Mouse (Mus musculus): ENCODE measurements around the gene Mcu. TPM values are rescaled to one million over a fixed set of nuclear protein-coding genes. Genes with fewer than 3 reads are reported as not detected.
A peak's percentile ranks its signal among the peaks of the same experiment; 100 is the strongest.

The Mcu gene
- polyA plus RNA-seq, 1 experiment from 2014 or later = 23.8 TPM

DNA sequence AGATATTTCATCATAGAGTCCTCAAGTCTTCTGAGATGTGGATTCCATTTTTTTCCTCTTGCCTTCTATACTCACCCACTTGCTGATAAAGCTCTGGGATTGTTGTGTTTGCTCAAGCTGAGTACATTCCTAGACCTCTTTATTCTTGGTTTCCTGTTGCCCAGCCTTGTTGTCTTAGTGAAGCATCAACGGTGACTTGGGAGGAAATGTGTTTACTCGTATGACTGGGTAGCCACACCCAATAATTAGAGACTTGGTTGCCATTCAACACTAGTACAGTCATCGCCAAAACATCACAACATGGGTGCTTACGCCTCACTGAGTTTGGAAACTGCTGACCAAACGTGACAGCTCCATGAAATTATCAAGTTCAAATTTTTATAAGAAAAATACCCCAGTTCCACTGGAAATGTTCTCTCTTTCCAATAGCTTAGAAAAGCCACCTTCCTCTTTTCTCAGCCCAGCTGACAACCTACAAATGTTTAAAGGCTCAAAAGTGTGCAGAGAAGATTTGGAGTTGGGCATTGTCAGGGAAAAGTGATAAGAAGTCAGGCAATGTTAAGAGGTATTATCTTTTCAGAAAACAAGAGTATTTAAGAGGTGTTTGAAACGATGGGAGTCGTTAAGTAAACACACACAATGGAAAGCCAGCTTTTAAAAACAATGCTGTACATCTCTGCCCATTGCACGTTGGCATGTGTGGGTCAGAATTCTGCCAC lies 26.3 kb upstream of the Mcu start:
- 56% methylated on average over 8 of the region's 8 CpGs for WGBS
- Histone ChIP-seq H3K27ac (ENCODE audit: low read length) (no peak overlapping the region), H3K9ac (ENCODE audit: low read length) (no peak overlapping the region), H3K4me2 (ENCODE audit: low read depth, low read length) (no peak overlapping the region), H3K27me3 (ENCODE audit: control insufficient read depth, insufficient read depth, low read length) (no peaks in the 10 kb centered on the region), H3K9me3 (replicated peaks; ENCODE audit: control insufficient read depth, low read length) (peaks cover 2% of the 10 kb centered on the region; the same call in 1 of the 2 replicates), H3K4me1 (ENCODE audit: control insufficient read depth, insufficient read depth, low read length) (no peaks in the 10 kb centered on the region), H3K4me3 (ENCODE audit: low read length) (no peak overlapping the region), H3K36me3 (ENCODE audit: control insufficient read depth, insufficient read depth) (no peaks in the 10 kb centered on the region)
- no peak for ATAC-seq (replicated peaks; ENCODE audit: extremely low read depth, insufficient read depth, low FRiP score)

DNA sequence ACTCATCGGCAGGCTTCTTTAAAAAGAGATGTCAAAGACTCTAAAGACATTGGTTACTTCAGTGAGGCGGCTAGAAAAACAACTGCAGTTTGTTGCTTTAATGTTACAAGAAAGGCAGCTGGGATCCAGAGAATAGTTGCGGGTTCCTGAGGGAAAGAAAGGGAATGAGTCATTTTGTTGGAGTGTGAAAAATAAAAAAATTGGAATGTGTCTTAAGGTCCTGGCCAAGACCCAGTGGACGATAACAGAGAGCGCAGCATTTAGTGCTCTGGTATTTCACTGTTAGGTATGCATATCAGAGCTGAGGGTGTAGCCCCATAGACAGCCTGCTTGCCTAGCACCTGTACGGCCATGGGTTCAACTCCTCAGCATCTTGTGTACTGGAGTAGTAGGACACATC lies 22.1 kb upstream of the Mcu start:
- Histone ChIP-seq H3K36me3 (ENCODE audit: control insufficient read depth, insufficient read depth) (no peaks in the 10 kb centered on the region), H3K9me3 (replicated peaks; ENCODE audit: control insufficient read depth, low read length) (no peaks in the 10 kb centered on the region), H3K4me3 (ENCODE audit: low read length) (no peak overlapping the region), H3K4me2 (ENCODE audit: low read depth, low read length) (no peak overlapping the region), H3K27me3 (ENCODE audit: control insufficient read depth, insufficient read depth, low read length) (no peaks in the 10 kb centered on the region), H3K27ac (ENCODE audit: low read length) (no peak overlapping the region; the same call in 1 of the 2 replicates), H3K9ac (ENCODE audit: low read length) (no peak overlapping the region), H3K4me1 (ENCODE audit: control insufficient read depth, insufficient read depth, low read length) (no peaks in the 10 kb centered on the region)
- no peak for ATAC-seq (replicated peaks; ENCODE audit: extremely low read depth, insufficient read depth, low FRiP score)
- 74% methylated on average over 6 of the region's 6 CpGs for WGBS

DNA sequence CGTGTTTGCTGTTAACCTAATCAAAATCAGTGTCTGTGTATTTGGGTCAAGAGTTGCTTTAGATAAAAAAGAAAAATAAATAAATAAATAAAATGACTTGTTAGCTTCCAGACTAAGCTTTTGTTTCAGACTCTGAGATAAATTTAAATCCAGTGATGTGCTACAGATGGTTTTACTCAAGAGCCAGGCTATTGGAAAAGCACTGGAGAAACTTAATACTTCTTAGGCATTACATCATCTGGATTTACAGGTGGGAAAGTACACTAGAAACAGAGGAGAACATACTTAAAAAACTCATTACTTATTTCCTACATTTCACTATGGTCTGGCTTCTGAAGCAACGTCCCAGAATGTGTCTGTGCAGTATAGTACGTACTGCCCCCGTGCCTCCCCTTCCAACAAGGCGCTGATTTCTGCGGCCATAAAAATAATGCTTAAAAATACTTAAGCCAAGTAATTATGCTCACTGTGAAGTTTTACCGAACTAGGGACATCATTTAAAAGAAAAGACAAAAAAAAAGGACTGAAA lies 21.2 kb upstream of the Mcu start:
- no peak overlapping the region; the same call in 1 of the 2 replicates for H3K27ac ChIP-seq (ENCODE audit: low read length)

DNA sequence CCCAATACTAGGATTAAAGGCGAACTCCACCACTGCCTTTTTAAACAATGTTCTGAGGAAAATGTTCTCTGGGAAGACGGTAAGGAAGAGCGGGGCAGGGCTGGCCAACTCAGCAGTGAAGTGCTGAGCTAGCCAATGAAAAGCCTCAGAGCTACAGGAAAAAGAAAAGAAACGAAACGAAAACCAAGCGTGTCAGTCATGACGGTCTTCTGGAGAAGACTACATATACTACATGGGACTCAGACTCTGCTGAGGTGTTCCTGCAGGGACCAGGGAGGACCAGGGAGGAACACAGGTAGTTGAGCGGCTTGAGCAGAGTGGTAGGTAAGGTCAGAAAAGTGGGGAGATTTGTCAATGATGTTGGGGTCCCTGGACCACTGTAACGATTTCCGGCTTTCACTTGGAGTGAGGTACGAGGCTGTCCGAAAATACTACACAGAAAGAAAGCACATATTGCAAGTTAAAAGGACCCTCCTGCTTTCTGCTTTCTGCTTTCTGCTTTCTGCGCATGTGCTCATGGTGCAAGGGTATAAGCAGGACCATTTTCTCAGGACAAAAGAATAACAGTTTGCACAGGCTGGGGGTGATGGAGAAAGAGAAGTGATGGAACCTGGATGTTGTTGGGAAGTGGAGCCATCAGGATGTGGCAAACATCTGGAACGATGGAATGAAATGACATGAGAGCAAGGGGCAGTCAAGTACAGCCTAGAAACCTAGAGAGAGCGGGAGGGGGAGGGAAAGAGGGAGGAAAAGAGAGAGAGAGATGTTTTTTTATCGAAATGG lies 20.4 kb upstream of the Mcu start:
- ATAC-seq (replicated peaks; ENCODE audit: extremely low read depth, insufficient read depth, low FRiP score) = no peak
- Histone ChIP-seq H3K4me2 (ENCODE audit: low read depth, low read length) (peak overlapping the region; percentile 34), H3K4me3 (ENCODE audit: low read length) (peak overlapping the region; percentile 18; the same call in 1 of the 2 replicates), H3K9me3 (replicated peaks; ENCODE audit: control insufficient read depth, low read length) (no peaks in the 10 kb centered on the region), H3K36me3 (ENCODE audit: control insufficient read depth, insufficient read depth) (no peaks in the 10 kb centered on the region), H3K9ac (ENCODE audit: low read length) (no peak overlapping the region; the same call in 1 of the 2 replicates), H3K27me3 (ENCODE audit: control insufficient read depth, insufficient read depth, low read length) (no peaks in the 10 kb centered on the region), H3K27ac (ENCODE audit: low read length) (peak overlapping the region; percentile 14; the same call in 1 of the 2 replicates), H3K4me1 (ENCODE audit: control insufficient read depth, insufficient read depth, low read length) (no peaks in the 10 kb centered on the region)
- WGBS = 70% methylated on average over 16 of the region's 16 CpGs

More for the DNA sequence above, 21.2 kb upstream of the Mcu start:
- 67% methylated on average over 7 of the region's 7 CpGs for WGBS
- H3K4me1 ChIP-seq (ENCODE audit: control insufficient read depth, insufficient read depth, low read length) = no peaks in the 10 kb centered on the region
- ATAC-seq (replicated peaks; ENCODE audit: extremely low read depth, insufficient read depth, low FRiP score) = no peak
- H3K4me2 ChIP-seq (ENCODE audit: low read depth, low read length) = no peak overlapping the region
- H3K4me3 ChIP-seq (ENCODE audit: low read length) = no peak overlapping the region
- no peak overlapping the region for H3K9ac ChIP-seq (ENCODE audit: low read length)
- no peaks in the 10 kb centered on the region for H3K9me3 ChIP-seq (replicated peaks; ENCODE audit: control insufficient read depth, low read length)
- H3K36me3 ChIP-seq (ENCODE audit: control insufficient read depth, insufficient read depth) = no peaks in the 10 kb centered on the region
- H3K27me3 ChIP-seq (ENCODE audit: control insufficient read depth, insufficient read depth, low read length) = no peaks in the 10 kb centered on the region

DNA sequence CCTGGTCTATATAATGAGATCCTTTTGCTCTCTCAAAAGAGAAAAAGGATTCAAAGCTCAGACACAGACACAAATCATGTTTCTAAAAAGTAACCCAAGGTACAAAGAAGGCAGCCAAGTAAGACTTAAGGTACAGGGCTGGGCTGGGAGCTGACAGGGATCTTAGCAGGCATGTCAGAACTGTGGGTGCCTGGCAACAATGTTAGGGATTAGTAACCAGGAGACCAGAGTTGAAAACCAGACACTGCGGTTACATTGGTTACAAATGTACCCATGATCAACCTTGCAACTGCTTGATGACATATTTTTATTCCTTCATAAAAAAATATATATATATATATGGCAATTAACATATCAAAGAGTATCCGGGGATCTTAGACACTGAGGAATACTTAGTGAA lies 19.6 kb upstream of the Mcu start:
- no peak for ATAC-seq (replicated peaks; ENCODE audit: extremely low read depth, insufficient read depth, low FRiP score)
- no peak overlapping the region for H3K4me3 ChIP-seq (ENCODE audit: low read length)
- H3K27me3 ChIP-seq (ENCODE audit: control insufficient read depth, insufficient read depth, low read length) = no peaks in the 10 kb centered on the region
- H3K4me1 ChIP-seq (ENCODE audit: control insufficient read depth, insufficient read depth, low read length) = no peaks in the 10 kb centered on the region
- H3K36me3 ChIP-seq (ENCODE audit: control insufficient read depth, insufficient read depth) = no peaks in the 10 kb centered on the region
- no peak overlapping the region for H3K27ac ChIP-seq (ENCODE audit: low read length)
- H3K9me3 ChIP-seq (replicated peaks; ENCODE audit: control insufficient read depth, low read length) = no peaks in the 10 kb centered on the region
- 83% methylated on average over 2 of the region's 2 CpGs for WGBS
- no peak overlapping the region for H3K9ac ChIP-seq (ENCODE audit: low read length)
- H3K4me2 ChIP-seq (ENCODE audit: low read depth, low read length) = no peak overlapping the region

DNA sequence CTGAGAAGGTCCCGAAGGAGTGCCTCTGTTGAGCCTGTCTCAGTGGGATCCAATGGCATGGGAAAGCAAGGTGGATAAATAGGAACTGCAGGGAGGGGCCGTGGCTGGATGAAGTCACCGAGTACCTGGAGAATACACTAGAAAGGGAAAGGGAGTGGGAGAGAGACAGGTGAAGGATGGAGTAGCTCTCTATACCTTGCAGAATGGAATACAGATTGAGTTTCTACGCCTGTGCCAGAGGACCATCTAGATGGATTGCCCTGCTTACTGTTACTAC lies 13.0 kb upstream of the Mcu start:
- Histone ChIP-seq H3K4me3 (ENCODE audit: low read length) (no peak overlapping the region), H3K9ac (ENCODE audit: low read length) (no peak overlapping the region), H3K27me3 (ENCODE audit: control insufficient read depth, insufficient read depth, low read length) (no peaks in the 10 kb centered on the region), H3K27ac (ENCODE audit: low read length) (no peak overlapping the region), H3K9me3 (replicated peaks; ENCODE audit: control insufficient read depth, low read length) (no peaks in the 10 kb centered on the region), H3K4me1 (ENCODE audit: control insufficient read depth, insufficient read depth, low read length) (no peaks in the 10 kb centered on the region), H3K4me2 (ENCODE audit: low read depth, low read length) (no peak overlapping the region), H3K36me3 (ENCODE audit: control insufficient read depth, insufficient read depth) (no peaks in the 10 kb centered on the region)
- ATAC-seq (replicated peaks; ENCODE audit: extremely low read depth, insufficient read depth, low FRiP score) = no peak
- 76% methylated on average over 4 of the region's 4 CpGs for WGBS

DNA sequence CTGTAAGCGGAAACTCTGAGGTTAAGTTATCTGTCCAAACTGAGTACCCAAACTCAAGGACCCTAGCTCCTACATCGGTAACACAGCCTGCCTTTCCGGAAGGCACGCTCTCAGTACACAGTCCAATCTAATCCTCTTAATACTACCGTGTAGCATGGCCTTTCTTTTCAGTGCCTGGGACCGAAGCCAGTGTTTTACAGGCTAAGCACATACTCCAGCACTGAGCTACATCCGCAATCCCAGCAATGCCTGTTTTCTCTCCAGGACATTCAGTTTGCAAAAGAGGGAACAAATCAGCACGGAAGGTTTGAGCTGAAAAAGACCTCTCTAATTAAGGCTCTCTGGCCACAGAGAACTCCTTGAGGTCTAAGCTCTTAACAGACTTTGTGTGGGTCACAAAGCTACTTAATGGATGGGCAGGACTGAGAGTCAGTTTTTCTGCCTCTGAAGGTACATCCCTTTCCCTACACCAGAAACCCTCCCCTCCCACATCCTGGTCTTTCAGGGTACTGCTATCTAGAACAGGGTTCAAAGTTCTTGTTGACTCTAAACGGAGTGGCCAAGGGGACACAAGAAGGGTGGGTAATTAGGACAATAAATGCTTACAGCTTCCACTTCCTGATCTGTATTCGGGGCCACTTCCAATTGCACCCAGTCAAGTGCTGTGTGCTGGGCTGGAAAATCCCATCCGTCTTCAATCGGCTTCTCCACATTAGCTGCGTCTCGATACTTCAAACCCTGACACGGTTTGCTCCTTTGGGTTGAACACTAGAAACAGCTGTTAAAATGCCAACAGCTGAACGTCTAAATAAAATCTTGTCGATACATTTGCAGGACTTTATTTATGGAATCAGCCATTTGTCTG lies 12.4 kb upstream of the Mcu start:
- H3K4me2 ChIP-seq (ENCODE audit: low read depth, low read length) = no peak overlapping the region
- H3K9me3 ChIP-seq (replicated peaks; ENCODE audit: control insufficient read depth, low read length) = no peaks in the 10 kb centered on the region
- no peak overlapping the region for H3K27ac ChIP-seq (ENCODE audit: low read length)
- H3K36me3 ChIP-seq (ENCODE audit: control insufficient read depth, insufficient read depth) = no peaks in the 10 kb centered on the region
- 72% methylated on average over 17 of the region's 17 CpGs for WGBS
- H3K4me3 ChIP-seq (ENCODE audit: low read length) = no peak overlapping the region
- H3K27me3 ChIP-seq (ENCODE audit: control insufficient read depth, insufficient read depth, low read length) = no peaks in the 10 kb centered on the region
- H3K9ac ChIP-seq (ENCODE audit: low read length) = no peak overlapping the region
- no peaks in the 10 kb centered on the region for H3K4me1 ChIP-seq (ENCODE audit: control insufficient read depth, insufficient read depth, low read length)
- no peak for ATAC-seq (replicated peaks; ENCODE audit: extremely low read depth, insufficient read depth, low FRiP score)

DNA sequence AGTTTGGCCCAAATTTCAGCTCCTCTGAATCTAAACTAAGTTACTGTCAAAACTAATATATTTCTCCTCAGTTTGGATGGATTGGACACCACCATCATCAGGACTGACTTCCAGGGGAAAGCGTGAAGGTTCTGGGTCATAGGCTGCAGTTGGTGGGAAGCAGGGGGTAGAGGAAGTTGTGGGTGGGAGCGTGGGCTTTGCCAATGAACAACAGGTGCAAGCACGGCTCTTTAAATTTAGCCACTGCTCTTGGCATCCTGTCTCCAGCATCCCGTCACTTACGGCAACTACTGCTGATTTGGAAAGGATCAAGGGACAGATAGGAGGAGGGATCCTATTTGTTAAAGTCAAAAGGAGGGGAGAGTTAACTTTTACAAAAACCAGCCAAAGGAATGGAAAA lies 7.0 kb upstream of the Mcu start:
- Histone ChIP-seq H3K9ac (ENCODE audit: low read length) (no peak overlapping the region), H3K27me3 (ENCODE audit: control insufficient read depth, insufficient read depth, low read length) (no peaks in the 10 kb centered on the region), H3K27ac (ENCODE audit: low read length) (no peak overlapping the region), H3K4me3 (ENCODE audit: low read length) (no peak overlapping the region), H3K4me2 (ENCODE audit: low read depth, low read length) (no peak overlapping the region), H3K36me3 (ENCODE audit: control insufficient read depth, insufficient read depth) (no peaks in the 10 kb centered on the region), H3K4me1 (ENCODE audit: control insufficient read depth, insufficient read depth, low read length) (no peaks in the 10 kb centered on the region; the same call in 1 of the 2 replicates), H3K9me3 (replicated peaks; ENCODE audit: control insufficient read depth, low read length) (no peaks in the 10 kb centered on the region)
- 47% methylated on average over 5 of the region's 5 CpGs for WGBS
- no peak for ATAC-seq (replicated peaks; ENCODE audit: extremely low read depth, insufficient read depth, low FRiP score)

Data from heart, embryonic 16.5 days (tissue).